Comparison of ENCODE assay signal across 7 mouse cellular contexts in the genomic region with DNA sequence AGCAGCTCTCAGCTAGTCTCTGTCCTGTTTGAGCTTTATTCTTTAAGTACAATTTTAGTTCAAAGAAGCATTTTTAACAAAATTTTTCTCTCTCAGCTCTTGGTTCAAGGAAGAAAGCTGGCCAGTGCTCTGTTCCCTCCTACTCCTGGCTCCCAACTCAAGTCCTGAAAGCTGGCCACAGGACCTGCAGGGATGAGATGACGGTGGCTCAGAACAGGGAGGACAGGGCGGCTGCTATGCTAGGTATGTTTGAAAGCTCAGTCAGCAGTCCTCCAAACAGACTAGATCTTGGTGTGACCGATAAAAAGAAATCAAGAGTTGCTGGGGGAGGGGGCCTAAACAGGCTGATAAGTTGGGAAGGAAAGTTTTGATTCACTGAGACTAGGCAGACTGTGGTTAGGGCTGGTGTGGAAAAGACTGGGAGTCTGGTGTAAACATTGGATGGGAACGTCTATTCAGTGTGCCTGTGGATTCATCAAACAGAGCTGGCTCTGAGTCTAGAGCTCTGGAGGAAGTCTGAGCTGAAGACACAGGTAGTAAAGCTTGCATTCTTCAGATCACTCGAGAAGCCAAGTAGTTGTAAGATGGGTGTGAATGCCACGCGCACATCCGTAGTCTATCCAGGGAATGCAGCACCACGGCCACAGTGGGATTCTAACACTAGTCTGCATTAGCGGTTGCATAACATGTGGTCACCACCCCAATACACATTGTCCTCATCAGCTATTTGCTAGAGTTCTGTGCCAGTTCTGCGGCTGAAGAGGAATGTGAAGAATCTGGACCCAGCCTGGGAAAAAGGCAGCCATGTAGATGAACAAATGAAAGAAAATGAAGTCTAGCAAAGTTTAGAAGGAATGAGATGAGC. TPM values are rescaled to one million over a fixed set of nuclear protein-coding genes. Genes with fewer than 3 reads are reported as not detected.
A peak's percentile ranks its signal among the peaks of the same experiment; 100 is the strongest.
DNase-seq lines count a peak whose midpoint lies in the region; ATAC-seq and TF ChIP-seq lines count a peak whose summit lies in the region.

No protein-coding gene starts in this region.

- H3K9me3 ChIP-seq in heart, embryonic 15.5 days (replicated peaks): no peaks in the 10 kb centered on the region
- H3K9me3 ChIP-seq in lung, embryonic 16.5 days (ENCODE audit: control insufficient read depth, low read length): no peaks in the 10 kb centered on the region
- no peaks in the 10 kb centered on the region for H3K9me3 ChIP-seq in forebrain, postnatal 0 days (ENCODE audit: low read length)

- no peaks in the 10 kb centered on the region for H3K27me3 ChIP-seq in heart, embryonic 15.5 days
- H3K27me3 ChIP-seq in lung, embryonic 16.5 days (ENCODE audit: control insufficient read depth, insufficient read depth, low read depth, low read length): no peaks in the 10 kb centered on the region
- no peaks in the 10 kb centered on the region for H3K27me3 ChIP-seq in forebrain, postnatal 0 days (ENCODE audit: insufficient read depth, low read length)

- WGBS in heart, embryonic 15.5 days: 52% methylated on average over 11 of the region's 11 CpGs
- WGBS in lung, embryonic 16.5 days: 43% methylated on average over 11 of the region's 11 CpGs
- 87% methylated on average over 11 of the region's 11 CpGs for WGBS in forebrain, postnatal 0 days

- no peak for ATAC-seq in heart, embryonic 15.5 days (replicated peaks; ENCODE audit: insufficient number of reproducible peaks, insufficient read depth, low FRiP score, low read depth)
- ATAC-seq in lung, embryonic 16.5 days (ENCODE audit: low read depth): peak; percentile 88
- ATAC-seq in forebrain, postnatal 0 days: no peak

- no peak overlapping the region for H3K4me3 ChIP-seq in heart, embryonic 15.5 days
- H3K4me3 ChIP-seq in lung, embryonic 16.5 days (ENCODE audit: low read length): no peak overlapping the region
- no peak overlapping the region for H3K4me3 ChIP-seq in forebrain, postnatal 0 days (ENCODE audit: low read depth, low read length)

- no peak for TF ChIP-seq CTCF in forebrain, postnatal 0 days (IDR thresholded peaks at IDR 0.05; ENCODE audit: low read depth)

- no peaks in the 10 kb centered on the region for H3K36me3 ChIP-seq in heart, embryonic 15.5 days
- no peaks in the 10 kb centered on the region for H3K36me3 ChIP-seq in lung, embryonic 16.5 days (ENCODE audit: control insufficient read depth, insufficient read depth, low read length)
- no peaks in the 10 kb centered on the region for H3K36me3 ChIP-seq in forebrain, postnatal 0 days (ENCODE audit: insufficient read depth)

- H3K4me2 ChIP-seq in heart, embryonic 15.5 days: no peak overlapping the region
- H3K4me2 ChIP-seq in lung, embryonic 16.5 days (ENCODE audit: low read depth, low read length): no peak overlapping the region
- no peak overlapping the region for H3K4me2 ChIP-seq in forebrain, postnatal 0 days (ENCODE audit: low read depth)

- DNase-seq in 3134 (ENCODE audit: extremely low read depth, insufficient read length, low spot score) (peak; percentile 79), NIH3T3 (ENCODE audit: low read depth) (peak; percentile 92)
- DNase-seq in thymus, postnatal 0 days (ENCODE audit: low spot score): no peak
- DNase-seq in thymus, postnatal 4 days: no peak
- no peak for DNase-seq in forebrain, postnatal 0 days

- peak overlapping the region; percentile 24; the same call in 1 of the 2 replicates for H3K27ac ChIP-seq in heart, embryonic 15.5 days
- H3K27ac ChIP-seq in lung, embryonic 16.5 days (ENCODE audit: low read length): peak overlapping the region; percentile 88
- H3K27ac ChIP-seq in forebrain, postnatal 0 days (ENCODE audit: low read depth, low read length): no peak overlapping the region

- H3K4me1 ChIP-seq in heart, embryonic 15.5 days (replicated peaks): peaks cover 23% of the 10 kb centered on the region
- peaks cover 30% of the 10 kb centered on the region for H3K4me1 ChIP-seq in lung, embryonic 16.5 days (replicated peaks; ENCODE audit: control insufficient read depth, insufficient read depth, low read length)
- no peaks in the 10 kb centered on the region for H3K4me1 ChIP-seq in forebrain, postnatal 0 days (ENCODE audit: insufficient read depth)

- no peak overlapping the region for H3K9ac ChIP-seq in heart, embryonic 15.5 days
- H3K9ac ChIP-seq in lung, embryonic 16.5 days (ENCODE audit: low read length): no peak overlapping the region; the same call in 1 of the 2 replicates
- H3K9ac ChIP-seq in forebrain, postnatal 0 days: no peak overlapping the region

RNA-seq across cellular contexts. Expression of a gene that starts 53.3 kb away (rescaled TPM):
- polyA plus RNA-seq in heart, embryonic 15.5 days (2015; fragmentation: Nextera tagmentation; extraction: Ambion mirVana): 29.2 and 31.7 TPM in 2 replicates
- polyA plus RNA-seq in lung, embryonic 16.5 days (2015; fragmentation: Nextera tagmentation; extraction: Ambion mirVana): 53.4 and 58.5 TPM in 2 replicates
- polyA plus RNA-seq in thymus, postnatal 0 days (2015; fragmentation: Nextera tagmentation; extraction: Ambion mirVana): 56.9 and 59.8 TPM in 2 replicates
- 26.8 and 40.4 TPM in 2 replicates for total RNA-seq in forebrain, postnatal 0 days (2014; rRNA removed)
- 32.0 and 39.4 TPM in 2 replicates for polyA plus RNA-seq in forebrain, postnatal 0 days (2015; fragmentation: Nextera tagmentation; extraction: Ambion mirVana)

RNA-seq across cellular contexts. Expression of a gene that starts 53.6 kb away (rescaled TPM):
- polyA plus RNA-seq in heart, embryonic 15.5 days (2015; fragmentation: Nextera tagmentation; extraction: Ambion mirVana): 0.04 and 0.26 TPM in 2 replicates
- 0.57 and 0.87 TPM in 2 replicates for polyA plus RNA-seq in lung, embryonic 16.5 days (2015; fragmentation: Nextera tagmentation; extraction: Ambion mirVana)
- polyA plus RNA-seq in thymus, postnatal 0 days (2015; fragmentation: Nextera tagmentation; extraction: Ambion mirVana): 0.29 and 0.69 TPM in 2 replicates
- 0.57 and 0.62 TPM in 2 replicates for total RNA-seq in forebrain, postnatal 0 days (2014; rRNA removed)
- polyA plus RNA-seq in forebrain, postnatal 0 days (2015; fragmentation: Nextera tagmentation; extraction: Ambion mirVana): 0.90 and 1.1 TPM in 2 replicates

Comparison
In these comparisons a context has a peak if more than half of its experiments do, and no peak if none do; other contexts are left out.
1. DNase-seq: peak in 3134 (single experiment) and NIH3T3 (single experiment); none in thymus, postnatal 0 days (single experiment), thymus, postnatal 4 days (single experiment) and forebrain, postnatal 0 days (single experiment).